Mouse (Mus musculus) embryonic facial prominence, embryonic 14.5 days (tissue): ENCODE data around the gene Cyth1. TPM values are rescaled to one million over a fixed set of nuclear protein-coding genes. Genes with fewer than 3 reads are reported as not detected.

ENCODE experiments used
- ATAC-seq: fragments of 200-750 bp; cut with Nextera tagmentation; 2 replicates; pipeline ENCODE4 v1.8.0; 2017; ENCODE audit warnings: low read depth, moderate number of reproducible peaks, moderate TSS enrichment
- DNase-seq: peaks from one replicate; pipeline ENCODE4 v3.0.0-alpha.2; 2015; ENCODE audit warnings: low spot score
- H3K27ac ChIP-seq: fragments of 300-500 bp; sonication (generic); replicated peaks from 2 replicates; pipeline ENCODE4 v1.5.1; 2014; ENCODE audit warnings: low read depth, mild to moderate bottlenecking, low read length, moderate library complexity
- H3K27me3 ChIP-seq: fragments of 300-500 bp; sonication (generic); replicated peaks from 2 replicates; pipeline ENCODE4 v1.6.1; 2014; ENCODE audit warnings: low read length; ENCODE audit not compliant: control insufficient read depth, insufficient read depth
- H3K36me3 ChIP-seq: fragments of 300-500 bp; sonication (generic); 2 replicates; pipeline ENCODE4 v1.6.1; 2014; ENCODE audit warnings: low read length, mixed read lengths; ENCODE audit not compliant: control insufficient read depth, insufficient read depth
- H3K4me1 ChIP-seq: fragments of 300-500 bp; sonication (generic); 2 replicates; pipeline ENCODE4 v1.6.1; 2014; ENCODE audit warnings: antibody characterized with exemption, low read length; ENCODE audit not compliant: control insufficient read depth, insufficient read depth
- H3K4me2 ChIP-seq: fragments of 300-500 bp; sonication (generic); 2 replicates; pipeline ENCODE4 v1.6.1; 2014; ENCODE audit warnings: low read depth, mild to moderate bottlenecking, low read length, moderate library complexity, mixed read lengths
- H3K4me3 ChIP-seq: fragments of 300-500 bp; sonication (generic); 2 replicates; pipeline ENCODE4 v1.5.1; 2014; ENCODE audit warnings: low read depth, mild to moderate bottlenecking, low read length
- H3K9ac ChIP-seq: fragments of 300-500 bp; sonication (generic); 2 replicates; pipeline ENCODE4 v1.6.1; 2014; ENCODE audit warnings: low read depth, mild to moderate bottlenecking, low read length, moderate library complexity, mixed read lengths
- H3K9me3 ChIP-seq: fragments of 300-500 bp; sonication (generic); 2 replicates; pipeline ENCODE4 v1.6.1; 2016; ENCODE audit warnings: low read length; ENCODE audit not compliant: control insufficient read depth
- whole genome bisulfite sequencing: fragments of 180-500 bp; shearing (Covaris S2); extraction: QIAGEN DNeasy Blood & Tissue Kit; methylation state at CpG from one replicate; pipeline ENCODE4 v1.1.7; 2014; 5-methylcytosine and 5-hydroxymethylcytosine counted together
- polyA plus RNA-seq: library from polyadenylated mRNA; unstranded; fragments of >200 nt; fragmentation: Nextera tagmentation; extraction: Ambion mirVana; gene quantifications from 2 replicates; pipeline ENCODE4 v1.2.1, GENCODE M21; 2014

The Cyth1 gene
- polyA plus RNA-seq, 1 experiment from 2014 or later, result 11.4 TPM

- Histone ChIP-seq H3K36me3 (no peaks in the 10 kb centered on the region), H3K4me3 (no peak overlapping the region), H3K27me3 (no peaks in the 10 kb centered on the region), H3K4me2 (no peak overlapping the region), H3K4me1 (no peaks in the 10 kb centered on the region; the same call in 1 of the 2 replicates), H3K27ac (no peak overlapping the region), H3K9ac (no peak overlapping the region), H3K9me3 (no peaks in the 10 kb centered on the region)
- DNase-seq (no peak), ATAC-seq (no peak)
- 85% methylated on average over 5 of the region's 5 CpGs for WGBS
Measured at GRCm38 (mm10) chr11:118151423-118152180, 96.8 kb downstream of the Cyth1 start.

- peak overlapping the region; percentile 41; the same call in 1 of the 2 replicates for H3K27ac ChIP-seq
- no peak overlapping the region for H3K9ac ChIP-seq
- no peaks in the 10 kb centered on the region for H3K9me3 ChIP-seq
- H3K4me3 ChIP-seq, result no peak overlapping the region
- DNase-seq (peak; percentile 84), ATAC-seq (peak; percentile 60)
- no peaks in the 10 kb centered on the region; the same call in 1 of the 2 replicates for H3K4me1 ChIP-seq
- WGBS, result 48% methylated on average over 9 of the region's 9 CpGs
- H3K27me3 ChIP-seq, result no peaks in the 10 kb centered on the region
- no peaks in the 10 kb centered on the region for H3K36me3 ChIP-seq
- no peak overlapping the region for H3K4me2 ChIP-seq
Measured at GRCm38 (mm10) chr11:118150115-118150701, 98.2 kb downstream of the Cyth1 start.

- H3K4me2 ChIP-seq, result no peak overlapping the region
- H3K9me3 ChIP-seq, result no peaks in the 10 kb centered on the region
- WGBS, result 66% methylated on average over 9 of the region's 9 CpGs
Measured at GRCm38 (mm10) chr11:118147877-118148637, 100.3 kb downstream of the Cyth1 start.

GRCm38 (mm10) chr11:118146446-118146845 lies 101.9 kb downstream of the Cyth1 start:
- Histone ChIP-seq H3K4me1 (no peaks in the 10 kb centered on the region; the same call in 1 of the 2 replicates), H3K27me3 (no peaks in the 10 kb centered on the region), H3K9ac (no peak overlapping the region)

More at GRCm38 (mm10) chr11:118147877-118148637, 100.3 kb downstream of the Cyth1 start:
- Histone ChIP-seq H3K9ac (no peak overlapping the region), H3K36me3 (no peaks in the 10 kb centered on the region), H3K4me3 (no peak overlapping the region), H3K4me1 (no peaks in the 10 kb centered on the region; the same call in 1 of the 2 replicates), H3K27ac (no peak overlapping the region), H3K27me3 (no peaks in the 10 kb centered on the region)
- DNase-seq (no peak), ATAC-seq (no peak)

GRCm38 (mm10) chr11:118145771-118146351 lies 102.5 kb downstream of the Cyth1 start:
- Histone ChIP-seq H3K9me3 (no peaks in the 10 kb centered on the region), H3K27ac (0 out of 2 replicates have a peak overlapping the region, but pooled peaks have one; percentile 48), H3K4me3 (no peak overlapping the region), H3K4me1 (no peaks in the 10 kb centered on the region; the same call in 1 of the 2 replicates), H3K9ac (no peak overlapping the region), H3K36me3 (no peaks in the 10 kb centered on the region), H3K27me3 (no peaks in the 10 kb centered on the region), H3K4me2 (no peak overlapping the region)
- ATAC-seq, result no peak
- 68% methylated on average over 16 of the region's 16 CpGs for WGBS
- DNase-seq, result no peak

More at GRCm38 (mm10) chr11:118146446-118146845, 101.9 kb downstream of the Cyth1 start:
- Histone ChIP-seq H3K9me3 (no peaks in the 10 kb centered on the region), H3K27ac (no peak overlapping the region), H3K4me2 (no peak overlapping the region), H3K4me3 (no peak overlapping the region), H3K36me3 (no peaks in the 10 kb centered on the region)
- WGBS, result 95% methylated on average over 10 of the region's 10 CpGs
- DNase-seq (no peak), ATAC-seq (no peak)

- Histone ChIP-seq H3K27ac (no peak overlapping the region), H3K4me1 (peaks cover 5% of the 10 kb centered on the region), H3K9me3 (no peaks in the 10 kb centered on the region), H3K4me3 (no peak overlapping the region), H3K9ac (no peak overlapping the region), H3K36me3 (no peaks in the 10 kb centered on the region), H3K4me2 (no peak overlapping the region), H3K27me3 (no peaks in the 10 kb centered on the region)
- no peak for ATAC-seq
- WGBS, result 100% methylated on average over 4 of the region's 4 CpGs
- DNase-seq, result no peak
Measured at GRCm38 (mm10) chr11:118145092-118145491, 103.3 kb downstream of the Cyth1 start.

GRCm38 (mm10) chr11:118143731-118144130 lies 104.7 kb downstream of the Cyth1 start:
- Histone ChIP-seq H3K9me3 (peaks cover 3% of the 10 kb centered on the region; the same call in 1 of the 2 replicates), H3K27me3 (no peaks in the 10 kb centered on the region), H3K27ac (no peak overlapping the region), H3K4me2 (no peak overlapping the region), H3K9ac (no peak overlapping the region), H3K4me1 (peaks cover 5% of the 10 kb centered on the region; the same call in 1 of the 2 replicates), H3K36me3 (no peaks in the 10 kb centered on the region), H3K4me3 (no peak overlapping the region)
- DNase-seq (no peak), ATAC-seq (no peak)
- WGBS, result 88% methylated on average over 4 of the region's 4 CpGs

- Histone ChIP-seq H3K9ac (no peak overlapping the region), H3K4me1 (peaks cover 5% of the 10 kb centered on the region; the same call in 1 of the 2 replicates), H3K4me3 (no peak overlapping the region), H3K27ac (no peak overlapping the region), H3K36me3 (no peaks in the 10 kb centered on the region), H3K27me3 (no peaks in the 10 kb centered on the region), H3K9me3 (peaks cover 6% of the 10 kb centered on the region; the same call in 1 of the 2 replicates), H3K4me2 (no peak overlapping the region)
- DNase-seq (no peak), ATAC-seq (no peak)
- 29% methylated on average over 7 of the region's 7 CpGs for WGBS
Measured at GRCm38 (mm10) chr11:118142547-118143165, 105.7 kb downstream of the Cyth1 start.
